Mouse (Mus musculus): Measurements from ENCODE around the gene Hspg2. TPM values are rescaled to one million over a fixed set of nuclear protein-coding genes. Genes with fewer than 3 reads are reported as not detected.

Hspg2 gene
- polyA plus RNA-seq, 1 experiment from 2014 or later, result 20.9 TPM

DNA sequence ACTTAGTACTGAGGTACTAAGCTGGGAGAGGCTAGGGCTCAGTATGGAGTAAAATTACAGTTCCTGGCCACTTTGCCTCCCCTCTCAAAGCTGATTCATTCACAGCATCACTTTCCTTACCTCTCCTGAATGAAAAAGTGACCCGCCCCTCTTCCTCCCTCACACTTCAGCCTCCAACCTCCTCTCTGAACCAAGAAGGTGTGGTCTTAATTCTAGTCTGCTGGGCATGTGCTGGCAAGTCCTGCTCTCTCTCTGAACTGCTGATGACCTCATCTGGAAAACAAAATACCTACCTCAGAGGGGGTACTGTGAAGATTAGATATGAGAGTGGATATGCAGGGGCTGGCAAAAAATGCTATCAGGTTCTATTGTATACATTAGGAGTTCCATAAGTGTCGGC, 19.4 kb upstream of the Hspg2 start:
- no peaks in the 10 kb centered on the region for H3K36me3 ChIP-seq
- H3K4me3 ChIP-seq (replicated peaks), result no peak overlapping the region
- peak; percentile 50; the same call in 1 of the 2 replicates for ATAC-seq
- no peak overlapping the region for H3K4me2 ChIP-seq (replicated peaks)
- peaks cover 11% of the 10 kb centered on the region for H3K4me1 ChIP-seq (replicated peaks)
- 53% methylated on average over 2 of the region's 2 CpGs for WGBS
- H3K27ac ChIP-seq, result no peak overlapping the region
- no peak overlapping the region for H3K9ac ChIP-seq
- no peaks in the 10 kb centered on the region for H3K9me3 ChIP-seq
- H3K27me3 ChIP-seq (replicated peaks), result no peaks in the 10 kb centered on the region

DNA sequence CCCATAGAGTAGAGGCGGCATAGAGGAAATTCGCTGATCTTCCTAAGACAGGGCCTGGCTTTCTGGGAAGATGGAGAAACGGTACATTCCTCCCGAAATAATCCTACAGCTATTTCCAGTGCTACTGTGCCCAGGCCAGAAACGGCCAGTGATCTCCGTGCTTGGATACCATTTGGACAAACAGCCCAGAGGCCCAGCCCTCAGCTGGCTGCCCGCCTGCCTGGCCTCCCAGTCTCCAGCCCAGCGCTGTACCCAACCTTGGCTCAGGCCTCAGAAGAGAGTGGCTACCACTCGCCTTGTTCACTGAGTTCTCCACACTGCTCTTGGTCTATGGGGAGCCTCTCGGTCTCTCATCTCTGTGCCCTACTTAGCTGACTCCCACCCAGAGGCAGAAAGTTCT, 18.9 kb upstream of the Hspg2 start:
- H3K4me1 ChIP-seq (replicated peaks), result peaks cover 11% of the 10 kb centered on the region
- ATAC-seq, result no peak

DNA sequence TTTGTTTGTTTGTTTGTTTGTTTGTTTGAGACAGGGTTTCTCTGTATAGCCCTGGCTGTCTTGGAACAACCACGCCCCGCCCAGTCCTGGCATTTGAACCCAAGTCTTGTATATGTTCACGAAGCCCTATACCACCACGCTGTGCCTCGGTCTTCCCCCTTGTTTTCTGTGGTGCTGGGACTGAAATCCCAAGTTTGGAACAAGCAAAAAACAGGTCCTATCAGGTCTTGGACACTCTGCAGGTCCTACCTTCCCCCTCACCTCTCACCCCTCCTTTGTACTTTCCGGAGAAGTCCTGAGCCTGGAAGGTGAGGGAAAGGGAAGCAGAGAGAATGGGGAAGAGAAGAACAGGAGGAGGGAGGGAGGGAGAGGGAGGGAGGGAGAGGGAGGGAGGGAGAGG, 16.4 kb upstream of the Hspg2 start:
- no peak overlapping the region for H3K4me3 ChIP-seq (replicated peaks)
- H3K9ac ChIP-seq, result no peak overlapping the region
- H3K4me1 ChIP-seq (replicated peaks), result peaks cover 11% of the 10 kb centered on the region
- no peak for ATAC-seq
- WGBS, result 90% methylated on average over 6 of the region's 6 CpGs
- no peaks in the 10 kb centered on the region for H3K9me3 ChIP-seq
- H3K36me3 ChIP-seq, result no peaks in the 10 kb centered on the region
- no peaks in the 10 kb centered on the region for H3K27me3 ChIP-seq (replicated peaks)
- H3K4me2 ChIP-seq (replicated peaks), result no peak overlapping the region
- no peak overlapping the region for H3K27ac ChIP-seq

More for the DNA sequence above, 18.9 kb upstream of the Hspg2 start:
- WGBS, result 85% methylated on average over 10 of the region's 10 CpGs
- Histone ChIP-seq H3K4me3 (replicated peaks) (no peak overlapping the region), H3K27ac (no peak overlapping the region), H3K9ac (no peak overlapping the region), H3K9me3 (no peaks in the 10 kb centered on the region), H3K27me3 (replicated peaks) (no peaks in the 10 kb centered on the region), H3K4me2 (replicated peaks) (no peak overlapping the region), H3K36me3 (no peaks in the 10 kb centered on the region)

DNA sequence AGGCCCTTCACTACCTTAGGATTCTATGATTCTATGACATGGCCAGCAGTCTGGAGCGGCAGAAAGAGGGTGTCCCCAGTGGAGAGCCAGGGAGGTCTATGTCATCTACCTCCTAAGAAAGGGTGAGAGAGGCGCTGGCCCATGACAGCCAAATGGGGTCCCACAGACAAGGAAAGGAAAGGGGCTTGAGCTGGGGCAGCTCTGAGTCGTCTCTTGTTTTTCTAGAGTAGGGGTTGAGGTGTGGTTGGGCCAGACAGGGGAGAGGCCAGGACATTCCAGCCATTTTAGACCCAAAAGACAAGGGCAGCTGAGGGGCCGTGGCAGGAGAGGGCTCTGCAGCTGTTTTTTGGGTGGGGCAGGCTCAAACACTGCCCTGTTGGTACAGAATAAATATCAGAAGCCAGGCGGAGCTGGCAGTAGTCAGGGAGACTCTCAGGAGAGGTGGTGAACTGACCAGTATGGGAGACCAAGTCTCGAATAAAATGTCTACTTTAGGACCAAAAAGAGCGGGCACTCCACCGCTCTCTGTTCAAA, 15.3 kb upstream of the Hspg2 start, which contains the start of gene 1700013G24Rik:
Gene 1700013G24Rik, plus strand, starts transcription at position 51 of the 534 bp plus-strand sequence.
- Histone ChIP-seq H3K27ac (no peak within 1 kb of the TSS), H3K4me3 (replicated peaks) (no peak within 1 kb of the TSS), H3K4me2 (replicated peaks) (no peak within 1 kb of the TSS), H3K9me3 (no peaks in the 10 kb centered on the region), H3K9ac (no peak within 1 kb of the TSS), H3K36me3 (no peaks in the 10 kb centered on the region), H3K27me3 (replicated peaks) (no peaks in the 10 kb centered on the region), H3K4me1 (replicated peaks) (peaks cover 9% of the 10 kb centered on the region)
- ATAC-seq, result no peak
- 79% methylated on average over 8 of the region's 8 CpGs for WGBS

DNA sequence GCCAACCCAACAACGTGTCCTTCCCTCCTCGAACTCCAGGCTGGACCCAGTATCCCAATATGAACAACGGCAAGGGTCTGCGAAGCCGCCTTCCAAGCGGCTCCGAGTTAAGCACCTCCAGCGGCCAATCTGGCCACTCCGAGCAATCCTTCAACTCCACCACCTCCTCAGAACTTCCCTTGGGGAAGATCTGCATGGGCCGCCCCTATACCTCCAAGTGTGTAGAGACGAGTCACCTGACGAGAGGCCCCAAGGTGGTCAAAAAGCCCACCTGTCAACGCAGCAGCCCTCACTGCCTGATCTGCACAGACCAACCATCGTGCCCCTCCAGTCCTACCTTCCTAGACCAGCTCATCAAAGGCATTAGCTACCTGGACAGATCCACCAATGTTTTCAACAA, 14.0 kb upstream of the Hspg2 start:
- Histone ChIP-seq H3K4me3 (replicated peaks) (no peak overlapping the region), H3K4me1 (replicated peaks) (no peaks in the 10 kb centered on the region), H3K36me3 (no peaks in the 10 kb centered on the region), H3K4me2 (replicated peaks) (no peak overlapping the region), H3K27me3 (replicated peaks) (no peaks in the 10 kb centered on the region), H3K9me3 (no peaks in the 10 kb centered on the region), H3K27ac (no peak overlapping the region), H3K9ac (no peak overlapping the region)
- ATAC-seq, result no peak
- WGBS, result 89% methylated on average over 14 of the region's 14 CpGs

DNA sequence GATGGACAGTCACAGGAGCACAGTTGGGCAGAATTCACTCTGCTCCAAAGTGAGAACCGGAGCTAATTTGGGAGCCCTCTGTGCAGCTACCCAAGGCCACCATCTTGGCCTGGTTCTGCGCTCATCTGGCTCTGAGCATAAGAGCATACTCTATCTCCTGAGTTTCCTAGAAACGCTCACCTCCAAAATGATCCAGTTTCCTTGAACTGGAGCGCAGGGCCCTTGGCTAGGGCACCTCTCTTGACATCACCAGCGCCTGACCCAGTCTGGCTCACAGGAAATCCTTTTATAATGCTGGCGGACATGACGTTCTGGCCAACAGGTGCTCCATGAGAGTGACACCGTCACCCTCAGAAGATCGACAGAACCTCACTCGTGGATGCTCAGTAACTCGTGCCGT, 12.0 kb upstream of the Hspg2 start:
- no peaks in the 10 kb centered on the region for H3K9me3 ChIP-seq
- ATAC-seq, result no peak
- no peak overlapping the region for H3K4me2 ChIP-seq (replicated peaks)
- WGBS, result 82% methylated on average over 12 of the region's 12 CpGs
- H3K27ac ChIP-seq, result no peak overlapping the region
- H3K36me3 ChIP-seq, result no peaks in the 10 kb centered on the region
- no peaks in the 10 kb centered on the region for H3K27me3 ChIP-seq (replicated peaks)
- no peak overlapping the region for H3K4me3 ChIP-seq (replicated peaks)
- H3K4me1 ChIP-seq (replicated peaks), result 0 out of 2 replicates have a peak, but pooled peaks cover 3% of the 10 kb centered on the region
- H3K9ac ChIP-seq, result no peak overlapping the region

DNA sequence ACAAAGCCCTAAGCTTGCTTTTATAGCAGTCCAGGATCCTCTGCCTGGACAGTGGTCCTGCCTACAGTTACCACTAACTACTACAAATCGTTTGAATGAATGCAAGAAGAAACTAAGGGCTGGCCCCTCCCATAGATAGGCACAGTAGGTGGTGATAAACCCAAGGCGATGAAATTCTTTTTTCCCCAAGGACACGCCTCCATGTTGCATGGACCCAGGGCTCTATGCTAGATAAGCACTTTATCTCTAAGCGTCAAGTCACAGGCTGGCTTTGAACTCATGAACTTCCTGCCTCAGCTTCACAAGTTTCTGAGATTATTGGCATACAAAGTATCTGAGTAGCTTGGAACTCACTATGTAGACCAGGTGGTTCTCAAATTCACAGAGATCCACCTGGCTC, 11.3 kb upstream of the Hspg2 start:
- 57% methylated on average over 4 of the region's 4 CpGs for WGBS
- peak; percentile 32; the same call in 1 of the 2 replicates for ATAC-seq
- no peaks in the 10 kb centered on the region for H3K27me3 ChIP-seq (replicated peaks)
- H3K4me1 ChIP-seq (replicated peaks), result 0 out of 2 replicates have a peak, but pooled peaks cover 7% of the 10 kb centered on the region
- no peak overlapping the region for H3K4me3 ChIP-seq (replicated peaks)
- no peak overlapping the region for H3K4me2 ChIP-seq (replicated peaks)
- no peaks in the 10 kb centered on the region for H3K9me3 ChIP-seq
- no peaks in the 10 kb centered on the region for H3K36me3 ChIP-seq
- H3K27ac ChIP-seq, result no peak overlapping the region
- H3K9ac ChIP-seq, result no peak overlapping the region

DNA sequence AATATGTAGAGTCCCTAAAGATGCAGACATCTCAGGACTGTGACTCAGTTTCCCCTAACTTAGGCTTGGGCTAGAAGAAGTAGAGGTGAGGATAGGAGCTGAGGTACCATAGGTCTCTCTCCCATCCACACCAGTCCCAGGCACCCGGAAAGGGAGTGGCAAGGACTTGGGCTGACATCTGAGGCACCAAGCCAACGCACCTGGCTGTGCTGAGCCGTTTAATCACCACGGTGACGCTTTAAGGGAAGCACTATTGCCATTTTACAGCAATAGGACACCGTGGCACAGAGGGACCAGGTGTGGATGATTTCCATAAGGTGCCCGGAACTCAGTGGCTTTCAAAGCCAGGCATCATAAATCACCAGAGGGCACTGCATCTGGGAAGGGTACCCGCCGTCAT, 10.3 kb upstream of the Hspg2 start:
- Histone ChIP-seq H3K4me1 (replicated peaks) (0 out of 2 replicates have a peak, but pooled peaks cover 11% of the 10 kb centered on the region), H3K9me3 (no peaks in the 10 kb centered on the region)
- 79% methylated on average over 9 of the region's 9 CpGs for WGBS

DNA sequence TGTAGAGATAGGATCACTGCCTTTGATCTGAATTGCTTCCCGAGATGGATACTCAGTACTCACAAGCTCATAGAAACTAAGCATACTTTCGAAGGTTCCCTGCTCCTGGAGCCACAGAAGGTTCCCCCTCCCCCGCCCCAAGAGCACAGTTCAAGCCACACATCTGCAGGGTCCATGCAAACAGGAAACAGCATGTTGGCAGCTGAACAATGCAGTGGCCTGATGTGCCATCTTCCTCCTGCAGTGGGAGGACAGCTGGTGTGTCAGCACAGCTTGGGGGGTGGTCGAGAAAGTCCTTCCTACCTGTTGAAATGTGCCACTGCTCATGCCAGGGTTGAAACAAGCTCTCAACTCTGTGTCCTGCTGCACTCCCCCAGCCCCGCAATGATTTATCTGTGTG, 9.7 kb upstream of the Hspg2 start:
- no peak overlapping the region for H3K4me3 ChIP-seq (replicated peaks)
- H3K27ac ChIP-seq, result no peak overlapping the region
- 0 out of 2 replicates have a peak, but pooled peaks cover 11% of the 10 kb centered on the region for H3K4me1 ChIP-seq (replicated peaks)
- H3K9me3 ChIP-seq, result no peaks in the 10 kb centered on the region
- H3K36me3 ChIP-seq, result no peaks in the 10 kb centered on the region
- 49% methylated on average over 5 of the region's 5 CpGs for WGBS
- no peak overlapping the region for H3K4me2 ChIP-seq (replicated peaks)
- H3K9ac ChIP-seq, result no peak overlapping the region
- no peaks in the 10 kb centered on the region for H3K27me3 ChIP-seq (replicated peaks)
- no peak for ATAC-seq

More for the DNA sequence above, 10.3 kb upstream of the Hspg2 start:
- no peak for ATAC-seq
- Histone ChIP-seq H3K27ac (no peak overlapping the region), H3K9ac (no peak overlapping the region), H3K36me3 (no peaks in the 10 kb centered on the region), H3K4me3 (replicated peaks) (no peak overlapping the region), H3K27me3 (replicated peaks) (no peaks in the 10 kb centered on the region), H3K4me2 (replicated peaks) (no peak overlapping the region)

DNA sequence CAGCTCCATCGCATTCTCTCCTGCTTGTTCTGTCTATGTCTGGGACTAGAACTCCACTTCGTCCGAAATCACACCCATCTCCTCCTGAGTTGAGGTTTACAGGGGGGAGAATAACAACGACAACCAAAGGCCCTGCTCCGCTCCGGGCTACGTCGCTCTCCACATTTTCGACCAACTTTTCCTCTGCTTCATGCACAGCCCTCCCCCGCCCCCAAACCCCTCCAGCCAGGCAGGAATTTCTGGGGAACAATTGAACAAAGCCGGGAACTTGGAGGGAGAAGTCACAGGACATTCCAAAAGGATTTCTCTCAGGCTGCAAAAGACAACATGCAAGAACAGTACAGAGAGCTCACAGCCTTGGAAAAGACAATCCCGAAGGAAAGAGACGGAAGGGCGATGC, 7.9 kb upstream of the Hspg2 start:
- ATAC-seq, result no peak
- WGBS, result 79% methylated on average over 14 of the region's 14 CpGs

DNA sequence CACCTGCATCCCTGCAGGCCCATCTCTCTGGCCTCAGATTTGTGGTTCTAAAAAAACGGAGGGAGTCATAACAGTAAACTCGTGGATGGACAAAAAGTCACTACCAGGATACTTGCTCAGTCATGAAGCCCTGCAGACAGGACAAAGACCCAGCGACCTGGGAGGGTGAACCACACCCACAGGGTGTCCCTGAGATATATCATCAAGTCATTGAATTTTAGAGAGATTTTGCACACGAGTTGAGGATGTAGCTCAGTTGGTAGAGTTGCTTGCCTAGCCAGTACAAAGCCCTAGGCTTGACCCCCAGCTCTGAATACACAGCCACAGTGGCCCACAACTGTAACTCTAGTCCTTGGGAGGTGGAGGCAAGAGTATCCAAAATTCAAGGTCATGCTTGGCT, 7.4 kb upstream of the Hspg2 start:
- H3K9me3 ChIP-seq, result no peaks in the 10 kb centered on the region
- no peak overlapping the region for H3K27ac ChIP-seq
- no peaks in the 10 kb centered on the region for H3K36me3 ChIP-seq
- no peak overlapping the region for H3K4me2 ChIP-seq (replicated peaks)
- no peak overlapping the region for H3K4me3 ChIP-seq (replicated peaks)
- ATAC-seq, result no peak
- 67% methylated on average over 4 of the region's 4 CpGs for WGBS
- no peak overlapping the region for H3K9ac ChIP-seq
- H3K4me1 ChIP-seq (replicated peaks), result peaks cover 18% of the 10 kb centered on the region; the same call in 1 of the 2 replicates
- no peaks in the 10 kb centered on the region for H3K27me3 ChIP-seq (replicated peaks)

More for the DNA sequence above, 7.9 kb upstream of the Hspg2 start:
- Histone ChIP-seq H3K27me3 (replicated peaks) (no peaks in the 10 kb centered on the region), H3K4me2 (replicated peaks) (no peak overlapping the region), H3K9me3 (no peaks in the 10 kb centered on the region), H3K27ac (no peak overlapping the region), H3K4me1 (replicated peaks) (peaks cover 18% of the 10 kb centered on the region; the same call in 1 of the 2 replicates), H3K4me3 (replicated peaks) (no peak overlapping the region), H3K9ac (no peak overlapping the region), H3K36me3 (no peaks in the 10 kb centered on the region)

DNA sequence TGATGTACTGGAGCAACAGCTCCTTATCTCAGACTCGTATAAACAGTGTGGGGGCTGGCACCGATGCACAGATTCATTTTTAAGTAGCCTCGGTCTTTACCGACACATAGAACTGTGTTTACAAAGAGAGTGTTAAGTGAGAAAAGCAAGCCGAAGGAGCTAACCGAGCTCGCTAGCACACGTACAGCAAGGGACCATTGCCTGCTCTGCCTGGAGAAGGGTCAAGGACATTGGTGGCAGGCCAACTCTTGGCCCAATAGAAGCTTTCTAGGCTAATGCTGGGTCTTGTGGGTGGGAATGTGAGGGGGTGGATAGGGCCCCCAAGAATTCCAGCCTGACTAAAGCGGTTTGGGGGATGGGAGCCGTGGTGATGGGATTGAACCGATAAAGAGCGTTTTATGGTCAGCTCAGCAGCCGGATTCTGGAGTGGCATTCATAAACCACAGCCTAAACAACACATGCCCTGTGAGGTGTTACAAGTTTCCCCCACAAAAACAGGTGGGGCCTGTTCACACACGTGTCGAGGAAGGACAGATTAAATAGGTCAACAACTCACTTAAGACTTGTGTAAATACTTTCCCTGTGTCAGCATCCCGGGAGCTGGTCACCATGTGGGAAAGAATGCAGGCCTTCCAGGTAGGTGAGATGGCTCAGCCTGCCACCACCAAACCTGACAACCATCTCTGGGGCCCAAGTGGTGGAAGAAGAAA, 6.4 kb upstream of the Hspg2 start:
- 44% methylated on average over 16 of the region's 16 CpGs for WGBS

More for the DNA sequence above, 6.4 kb upstream of the Hspg2 start:
- H3K9ac ChIP-seq, result no peak overlapping the region
- no peak overlapping the region for H3K4me3 ChIP-seq (replicated peaks)
- no peaks in the 10 kb centered on the region for H3K36me3 ChIP-seq
- no peak overlapping the region for H3K4me2 ChIP-seq (replicated peaks)
- ATAC-seq, result peak; percentile 31
- H3K9me3 ChIP-seq, result no peaks in the 10 kb centered on the region
- 0 out of 2 replicates have a peak overlapping the region, but pooled peaks have one; percentile 7 for H3K27ac ChIP-seq
- peaks cover 21% of the 10 kb centered on the region; the same call in 1 of the 2 replicates for H3K4me1 ChIP-seq (replicated peaks)
- H3K27me3 ChIP-seq (replicated peaks), result no peaks in the 10 kb centered on the region

Data from intestine, embryonic 15.5 days (tissue).